Mouse (Mus musculus) intestine, embryonic 14.5 days (tissue): Measurements from ENCODE around the gene P2rx1. TPM values are rescaled to one million over a fixed set of nuclear protein-coding genes. Genes with fewer than 3 reads are reported as not detected.

Experiments
- ATAC-seq: fragments of 200-750 bp; cut with Nextera tagmentation; replicated peaks from 2 replicates; pipeline ENCODE4 v1.8.0; 2017; ENCODE audit warnings: low read depth, moderate number of reproducible peaks, moderate TSS enrichment, moderate library complexity; ENCODE audit not compliant: low FRiP score, low TSS enrichment
- DNase-seq: peaks from one replicate; pipeline ENCODE4 v3.0.0-alpha.2; 2018; ENCODE audit warnings: low spot score
- H3K27ac ChIP-seq: fragments of 300-500 bp; sonication (generic); 2 replicates; pipeline ENCODE4 v1.5.1; 2014; ENCODE audit warnings: low read depth, mild to moderate bottlenecking, control low read depth
- H3K27me3 ChIP-seq: fragments of 300-500 bp; sonication (generic); replicated peaks from 2 replicates; pipeline ENCODE4 v1.6.1; 2014; ENCODE audit warnings: low read length, control low read depth; ENCODE audit not compliant: control insufficient read depth, insufficient read depth
- H3K36me3 ChIP-seq: fragments of 300-500 bp; sonication (generic); 2 replicates; pipeline ENCODE4 v1.6.1; 2014; ENCODE audit warnings: low read length, control low read depth; ENCODE audit not compliant: control insufficient read depth, insufficient read depth
- H3K4me1 ChIP-seq: fragments of 300-500 bp; sonication (generic); replicated peaks from 2 replicates; pipeline ENCODE4 v1.6.1; 2014; ENCODE audit warnings: low read length, control low read depth, mixed read lengths; ENCODE audit not compliant: control insufficient read depth, insufficient read depth
- H3K4me2 ChIP-seq: fragments of 300-500 bp; sonication (generic); 2 replicates; pipeline ENCODE4 v1.6.1; 2014; ENCODE audit warnings: low read length
- H3K4me3 ChIP-seq: fragments of 300-500 bp; sonication (generic); 2 replicates; pipeline ENCODE4 v1.5.1; 2014; ENCODE audit warnings: low read depth, low read length, control low read depth, mixed read lengths
- H3K9ac ChIP-seq: fragments of 300-500 bp; sonication (generic); 2 replicates; pipeline ENCODE4 v1.6.1; 2014; ENCODE audit warnings: mild to moderate bottlenecking, low read length
- H3K9me3 ChIP-seq: fragments of 300-500 bp; sonication (generic); 2 replicates; pipeline ENCODE4 v1.6.1; 2016; ENCODE audit warnings: low read length, control low read depth; ENCODE audit not compliant: control insufficient read depth
- WGBS: fragments of 180-500 bp; shearing (Covaris S2); extraction: QIAGEN DNeasy Blood & Tissue Kit; methylation state at CpG from one replicate; pipeline ENCODE4 v1.1.7; 2014; 5-methylcytosine and 5-hydroxymethylcytosine counted together
- polyA plus RNA-seq: library from polyadenylated mRNA; unstranded; fragments of >200 nt; fragmentation: Nextera tagmentation; extraction: Ambion mirVana; gene quantifications from 2 replicates; pipeline ENCODE4 v1.2.1, GENCODE M21; 2014

The P2rx1 gene
- polyA plus RNA-seq, 1 experiment from 2014 or later = 10.1 TPM

- Histone ChIP-seq H3K27ac (no peak overlapping the region), H3K9me3 (no peaks in the 10 kb centered on the region), H3K36me3 (no peaks in the 10 kb centered on the region), H3K9ac (no peak overlapping the region), H3K4me3 (no peak overlapping the region), H3K4me1 (peaks cover 21% of the 10 kb centered on the region), H3K27me3 (no peaks in the 10 kb centered on the region), H3K4me2 (no peak overlapping the region)
- 97% methylated on average over 2 of the region's 2 CpGs for WGBS
- DNase-seq (no peak), ATAC-seq (no peak)
These were observed 2.1 kb upstream of the P2rx1 start for GRCm38 (mm10) chr11:72996781-72997180.

- no peak for DNase-seq
These were observed 1.2 kb upstream of the P2rx1 start for GRCm38 (mm10) chr11:72997529-72998326.

GRCm38 (mm10) chr11:73001029-73001428 is 2.1 kb downstream of the P2rx1 start:
- ATAC-seq (0 out of 2 replicates have a peak, but pooled peaks have one; percentile 34), DNase-seq (peak; percentile 77)
- H3K9ac ChIP-seq = no peak overlapping the region
- peaks cover 9% of the 10 kb centered on the region for H3K4me1 ChIP-seq
- H3K9me3 ChIP-seq = no peaks in the 10 kb centered on the region
- H3K27ac ChIP-seq = no peak overlapping the region
- WGBS = 11% methylated on average over 6 of the region's 6 CpGs
- H3K36me3 ChIP-seq = no peaks in the 10 kb centered on the region
- no peak overlapping the region for H3K4me2 ChIP-seq
- no peaks in the 10 kb centered on the region for H3K27me3 ChIP-seq
- H3K4me3 ChIP-seq = no peak overlapping the region

More at GRCm38 (mm10) chr11:72997529-72998326, 1.2 kb upstream of the P2rx1 start:
- 56% methylated on average over 13 of the region's 13 CpGs for WGBS
- Histone ChIP-seq H3K4me2 (no peak overlapping the region), H3K27me3 (no peaks in the 10 kb centered on the region), H3K9ac (no peak overlapping the region), H3K4me3 (no peak overlapping the region), H3K36me3 (no peaks in the 10 kb centered on the region), H3K27ac (no peak overlapping the region), H3K9me3 (no peaks in the 10 kb centered on the region), H3K4me1 (peaks cover 12% of the 10 kb centered on the region)
- 0 out of 2 replicates have a peak, but pooled peaks have one; percentile 37 for ATAC-seq

GRCm38 (mm10) chr11:73006377-73006776 is 7.5 kb downstream of the P2rx1 start:
- Histone ChIP-seq H3K9ac (no peak overlapping the region), H3K9me3 (no peaks in the 10 kb centered on the region), H3K4me1 (no peaks in the 10 kb centered on the region), H3K27ac (no peak overlapping the region), H3K4me2 (no peak overlapping the region), H3K36me3 (no peaks in the 10 kb centered on the region), H3K27me3 (no peaks in the 10 kb centered on the region), H3K4me3 (no peak overlapping the region)
- 8% methylated on average over 2 of the region's 2 CpGs for WGBS
- ATAC-seq (peak; percentile 54; the same call in 1 of the 2 replicates), DNase-seq (peak; percentile 73)

GRCm38 (mm10) chr11:73007113-73007512 is 8.2 kb downstream of the P2rx1 start:
- no peaks in the 10 kb centered on the region for H3K27me3 ChIP-seq
- H3K4me3 ChIP-seq = no peak overlapping the region
- no peak overlapping the region for H3K4me2 ChIP-seq
- no peak overlapping the region for H3K9ac ChIP-seq
- 85% methylated on average over 3 of the region's 3 CpGs for WGBS
- DNase-seq (no peak), ATAC-seq (no peak)
- H3K36me3 ChIP-seq = no peaks in the 10 kb centered on the region
- no peak overlapping the region for H3K27ac ChIP-seq
- H3K4me1 ChIP-seq = no peaks in the 10 kb centered on the region
- no peaks in the 10 kb centered on the region for H3K9me3 ChIP-seq

GRCm38 (mm10) chr11:73007698-73008481 is 9.0 kb downstream of the P2rx1 start:
- Histone ChIP-seq H3K27ac (no peak overlapping the region), H3K4me2 (no peak overlapping the region), H3K27me3 (no peaks in the 10 kb centered on the region), H3K36me3 (no peaks in the 10 kb centered on the region), H3K9ac (no peak overlapping the region), H3K4me3 (no peak overlapping the region), H3K4me1 (no peaks in the 10 kb centered on the region), H3K9me3 (no peaks in the 10 kb centered on the region)
- WGBS = 60% methylated on average over 11 of the region's 11 CpGs
- no peak for ATAC-seq
- peak; percentile 75 for DNase-seq

- no peak overlapping the region for H3K9ac ChIP-seq
- no peaks in the 10 kb centered on the region for H3K9me3 ChIP-seq
- H3K4me2 ChIP-seq = no peak overlapping the region
- H3K36me3 ChIP-seq = no peaks in the 10 kb centered on the region
- no peak overlapping the region for H3K4me3 ChIP-seq
- WGBS = 64% methylated on average over 2 of the region's 2 CpGs
- ATAC-seq (no peak), DNase-seq (no peak)
- H3K4me1 ChIP-seq = no peaks in the 10 kb centered on the region
- no peaks in the 10 kb centered on the region for H3K27me3 ChIP-seq
- H3K27ac ChIP-seq = no peak overlapping the region
These were observed 9.9 kb downstream of the P2rx1 start for GRCm38 (mm10) chr11:73008826-73009225.

GRCm38 (mm10) chr11:73009531-73010274 is 10.8 kb downstream of the P2rx1 start:
- H3K27ac ChIP-seq = no peak overlapping the region
- ATAC-seq (no peak), DNase-seq (no peak)
- no peaks in the 10 kb centered on the region for H3K9me3 ChIP-seq
- WGBS = 55% methylated on average over 13 of the region's 13 CpGs
- H3K36me3 ChIP-seq = no peaks in the 10 kb centered on the region
- H3K4me2 ChIP-seq = no peak overlapping the region
- no peak overlapping the region for H3K4me3 ChIP-seq
- H3K9ac ChIP-seq = no peak overlapping the region
- H3K4me1 ChIP-seq = no peaks in the 10 kb centered on the region
- H3K27me3 ChIP-seq = no peaks in the 10 kb centered on the region
